In the genomic region with DNA sequence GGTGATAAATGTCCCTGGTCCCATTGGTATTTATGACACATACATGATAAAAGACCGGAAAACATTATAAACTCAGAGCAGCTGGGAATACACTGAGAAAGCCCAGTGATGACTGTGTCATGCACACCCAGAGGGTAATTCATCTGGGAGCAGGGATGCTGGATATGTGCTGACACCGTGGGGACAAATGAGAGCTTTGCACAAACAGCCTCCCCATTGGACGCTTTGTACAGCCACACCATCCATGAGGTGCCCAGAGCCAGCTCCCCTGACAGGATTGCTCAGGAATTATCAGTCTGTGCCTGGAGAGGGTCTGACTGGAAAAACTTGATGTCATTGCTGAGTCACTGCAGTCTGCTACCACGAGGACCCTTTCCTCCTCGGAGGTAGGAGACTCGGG, we compare ENCODE assay signal across 14 mouse cellular contexts.
DNase-seq lines count a peak whose midpoint lies in the region; ATAC-seq and TF ChIP-seq lines count a peak whose summit lies in the region.
"Had no signal": no experiment of that assay in that cellular context is flagged by ENCODE, and none has a peak within 500 bp of the region (broad histone marks: within the 10 kb centered on the region; RNA-seq: fewer than 3 reads in every experiment).

No protein-coding gene starts in this region.

- no peaks in the 10 kb centered on the region for H3K4me1 ChIP-seq in kidney, embryonic 14.5 days (ENCODE audit: control insufficient read depth, insufficient read depth, low read length)
- H3K4me1 ChIP-seq in hindbrain, postnatal 0 days (ENCODE audit: insufficient read depth, low read length), result 0 out of 2 replicates have a peak, but pooled peaks cover 3% of the 10 kb centered on the region
- no peaks in the 10 kb centered on the region for H3K4me1 ChIP-seq in midbrain, embryonic 16.5 days (ENCODE audit: control insufficient read depth, insufficient read depth, low read length)
- H3K4me1 ChIP-seq: liver, embryonic 12.5 days had no signal

- no peak overlapping the region for H3K4me3 ChIP-seq in kidney, embryonic 14.5 days (ENCODE audit: low read length)
- H3K4me3 ChIP-seq in hindbrain, postnatal 0 days (ENCODE audit: low read length), result no peak overlapping the region
- no peak overlapping the region for H3K4me3 ChIP-seq in midbrain, embryonic 16.5 days (ENCODE audit: low read depth, low read length)
- H3K4me3 ChIP-seq: embryonic facial prominence, embryonic 12.5 days; liver, embryonic 12.5 days had no signal

- H3K9ac ChIP-seq in kidney, embryonic 14.5 days (ENCODE audit: low read depth, low read length), result no peak overlapping the region
- no peak overlapping the region for H3K9ac ChIP-seq in hindbrain, postnatal 0 days (replicated peaks; ENCODE audit: low read length)
- H3K9ac ChIP-seq in midbrain, embryonic 16.5 days (ENCODE audit: low read depth, low read length), result no peak overlapping the region
- H3K9ac ChIP-seq: embryonic facial prominence, embryonic 12.5 days; liver, embryonic 12.5 days had no signal

- H3K27ac ChIP-seq in kidney, embryonic 14.5 days (ENCODE audit: low read depth, low read length), result no peak overlapping the region
- H3K27ac ChIP-seq in hindbrain, postnatal 0 days, result 0 out of 2 replicates have a peak overlapping the region, but pooled peaks have one; percentile 17
- peak overlapping the region; percentile 24; the same call in 1 of the 2 replicates for H3K27ac ChIP-seq in midbrain, embryonic 16.5 days (ENCODE audit: low read length)
- H3K27ac ChIP-seq: embryonic facial prominence, embryonic 12.5 days; liver, embryonic 12.5 days had no signal

- no peaks in the 10 kb centered on the region for H3K36me3 ChIP-seq in kidney, embryonic 14.5 days (ENCODE audit: control insufficient read depth, insufficient read depth, low read length)
- H3K36me3 ChIP-seq in hindbrain, postnatal 0 days (ENCODE audit: insufficient read depth, low read length), result no peaks in the 10 kb centered on the region
- H3K36me3 ChIP-seq in midbrain, embryonic 16.5 days (ENCODE audit: control insufficient read depth, insufficient read depth, low read length), result no peaks in the 10 kb centered on the region
- H3K36me3 ChIP-seq: embryonic facial prominence, embryonic 12.5 days; liver, embryonic 12.5 days had no signal

- H3K27me3 ChIP-seq in kidney, embryonic 14.5 days (ENCODE audit: control insufficient read depth, insufficient read depth, low read length), result no peaks in the 10 kb centered on the region
- no peaks in the 10 kb centered on the region for H3K27me3 ChIP-seq in hindbrain, postnatal 0 days (ENCODE audit: insufficient read depth, low read length)
- no peaks in the 10 kb centered on the region for H3K27me3 ChIP-seq in midbrain, embryonic 16.5 days (ENCODE audit: control insufficient read depth, insufficient read depth, low read depth, low read length)
- H3K27me3 ChIP-seq: embryonic facial prominence, embryonic 12.5 days; liver, embryonic 12.5 days had no signal

- H3K4me2 ChIP-seq in kidney, embryonic 14.5 days (replicated peaks; ENCODE audit: low read depth, low read length), result no peak overlapping the region
- no peak overlapping the region for H3K4me2 ChIP-seq in hindbrain, postnatal 0 days (ENCODE audit: low read depth, low read length)
- H3K4me2 ChIP-seq in midbrain, embryonic 16.5 days (ENCODE audit: low read length), result no peak overlapping the region
- H3K4me2 ChIP-seq: embryonic facial prominence, embryonic 12.5 days; liver, embryonic 12.5 days had no signal

- no peaks in the 10 kb centered on the region for H3K9me3 ChIP-seq in kidney, embryonic 14.5 days (ENCODE audit: control insufficient read depth, low read length)
- no peaks in the 10 kb centered on the region for H3K9me3 ChIP-seq in hindbrain, postnatal 0 days (ENCODE audit: low read length)
- H3K9me3 ChIP-seq in midbrain, embryonic 16.5 days (replicated peaks; ENCODE audit: control insufficient read depth, low read length, poor library complexity, severe bottlenecking), result no peaks in the 10 kb centered on the region
- H3K9me3 ChIP-seq: embryonic facial prominence, embryonic 12.5 days; liver, embryonic 12.5 days had no signal

- DNase-seq in adrenal gland, adult 2 months, result peak; percentile 22
- no peak for DNase-seq in adrenal gland, adult 18-20 months (ENCODE audit: low spot score in 2 of 2)
- no peak for DNase-seq in kidney, postnatal 25 days
- DNase-seq in hindbrain, postnatal 0 days (ENCODE audit: low spot score), result peak; percentile 18
- DNase-seq in frontal cortex, postnatal 14 days (ENCODE audit: low spot score in 2 of 2), result no peak
- DNase-seq in cerebellum, adult 9-11 months, result no peak
- DNase-seq: adrenal gland, adult 8-10 months; cerebellum, adult 11 months; heart, adult 18-20 months had no signal

- TF ChIP-seq CTCF in hindbrain, postnatal 0 days (IDR thresholded peaks at IDR 0.05; ENCODE audit: low read depth), result no peak

- peak; percentile 78 for ATAC-seq in kidney, embryonic 14.5 days (ENCODE audit: low FRiP score, low TSS enrichment)
- ATAC-seq in hindbrain, postnatal 0 days, result peak; percentile 28
- ATAC-seq in midbrain, embryonic 16.5 days, result peak; percentile 49
- ATAC-seq: forebrain, embryonic 16.5 days; liver, embryonic 12.5 days had no signal

- 40% methylated on average over 6 of the region's 6 CpGs for WGBS in kidney, embryonic 14.5 days
- 66% methylated on average over 6 of the region's 6 CpGs for WGBS in hindbrain, postnatal 0 days
- WGBS in midbrain, embryonic 16.5 days, result 65% methylated on average over 6 of the region's 6 CpGs

Comparison
In these comparisons a context has a peak if more than half of its experiments do, and no peak if none do; other contexts are left out.
1. DNase-seq: peak in adrenal gland, adult 2 months (single experiment) and hindbrain, postnatal 0 days (single experiment); none in adrenal gland, adult 18-20 months (0 of 2), kidney, postnatal 25 days (0 of 2), frontal cortex, postnatal 14 days (0 of 2) and cerebellum, adult 9-11 months (single experiment).
2. ATAC-seq: peak in every context shown above with its lines; median percentile 78 in kidney, embryonic 14.5 days; 49 in midbrain, embryonic 16.5 days; 28 in hindbrain, postnatal 0 days.